Mouse (Mus musculus): ENCODE data around the gene Foxe1. TPM values are rescaled to one million over a fixed set of nuclear protein-coding genes. Genes with fewer than 3 reads are reported as not detected.

Foxe1 gene
- not detected in 2 replicates for polyA plus RNA-seq (2012; rRNA removed)

- TF ChIP-seq POLR2A (IDR thresholded peaks at IDR 0.05; ENCODE audit: low read depth, low read length), result no peak
- H3K27ac ChIP-seq (ENCODE audit: insufficient read depth, low read depth, low read length), result no peak within 1 kb of the TSS
- WGBS, result 2% methylated on average over 68 of the region's 70 CpGs
- no peaks in the 10 kb centered on the region for H3K36me3 ChIP-seq (ENCODE audit: control insufficient read depth, insufficient read depth, low read length)
- H3K4me1 ChIP-seq (ENCODE audit: control insufficient read depth, insufficient read depth, low read length), result no peaks in the 10 kb centered on the region
- no peak for DNase-seq
- H3K4me3 ChIP-seq (ENCODE audit: insufficient read depth, low read depth, low read length), result peak within 1 kb of the TSS; percentile 33
- H3K27me3 ChIP-seq (replicated peaks; ENCODE audit: control insufficient read depth, insufficient read depth, low read length), result peaks cover 24% of the 10 kb centered on the region
Observed at GRCm38 (mm10) chr4:46343596-46344260, at the start of gene Foxe1. Gene Foxe1 (plus strand): TSS chr4:46343609.

DNA sequence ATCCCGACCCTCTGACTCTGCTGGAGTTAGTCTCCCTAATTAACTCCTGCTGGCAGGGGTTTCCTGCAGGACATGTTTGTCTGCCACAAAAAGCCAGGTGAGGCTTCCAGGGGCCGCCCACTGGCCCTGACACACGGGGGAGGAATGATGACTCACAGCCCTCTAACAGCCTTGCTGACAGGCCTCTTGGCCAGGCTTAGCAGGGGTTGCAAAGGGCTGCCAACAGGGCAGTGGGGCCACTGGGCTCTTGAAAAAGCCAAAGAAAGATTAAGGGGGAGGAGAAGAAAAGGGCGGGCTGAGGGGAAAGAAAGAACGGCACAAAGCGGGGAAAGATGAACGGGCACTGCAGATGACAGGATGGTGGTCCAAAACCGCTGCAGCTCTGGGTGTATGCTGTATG, 39.3 kb upstream of the Foxe1 start:
- WGBS, result 11% methylated on average over 8 of the region's 8 CpGs
- Histone ChIP-seq H3K36me3 (ENCODE audit: control insufficient read depth, insufficient read depth, low read length) (no peaks in the 10 kb centered on the region), H3K4me1 (ENCODE audit: control insufficient read depth, insufficient read depth, low read length) (0 out of 2 replicates have a peak, but pooled peaks cover 5% of the 10 kb centered on the region), H3K27me3 (replicated peaks; ENCODE audit: control insufficient read depth, insufficient read depth, low read length) (no peaks in the 10 kb centered on the region), H3K4me3 (ENCODE audit: insufficient read depth, low read depth, low read length) (0 out of 2 replicates have a peak overlapping the region, but pooled peaks have one; percentile 19), H3K27ac (ENCODE audit: insufficient read depth, low read depth, low read length) (no peak overlapping the region)
- no peak for TF ChIP-seq POLR2A (IDR thresholded peaks at IDR 0.05; ENCODE audit: low read depth, low read length)
- TF ChIP-seq CTCF (conservative IDR thresholded peaks at IDR 0.05; ENCODE audit: insufficient read depth, insufficient read length, low read depth, low read length), result no peak
- peak; percentile 51 for DNase-seq

GRCm38 (mm10) chr4:46304757-46305384, 38.5 kb upstream of the Foxe1 start:
- peak overlapping the region; percentile 77 for H3K4me3 ChIP-seq (ENCODE audit: insufficient read depth, low read depth, low read length)
- 0 out of 2 replicates have a peak, but pooled peaks cover 5% of the 10 kb centered on the region for H3K4me1 ChIP-seq (ENCODE audit: control insufficient read depth, insufficient read depth, low read length)
- WGBS, result 2% methylated on average over 60 of the region's 78 CpGs
- DNase-seq, result peak; percentile 87
- H3K27me3 ChIP-seq (replicated peaks; ENCODE audit: control insufficient read depth, insufficient read depth, low read length), result no peaks in the 10 kb centered on the region
- H3K36me3 ChIP-seq (ENCODE audit: control insufficient read depth, insufficient read depth, low read length), result no peaks in the 10 kb centered on the region
- TF ChIP-seq CTCF (conservative IDR thresholded peaks at IDR 0.05; ENCODE audit: insufficient read depth, insufficient read length, low read depth, low read length), result 0 out of 2 replicates have a peak, but pooled peaks have one; percentile 21
- no peak for TF ChIP-seq POLR2A (IDR thresholded peaks at IDR 0.05; ENCODE audit: low read depth, low read length)
- H3K27ac ChIP-seq (ENCODE audit: insufficient read depth, low read depth, low read length), result 0 out of 2 replicates have a peak overlapping the region, but pooled peaks have one; percentile 39

DNA sequence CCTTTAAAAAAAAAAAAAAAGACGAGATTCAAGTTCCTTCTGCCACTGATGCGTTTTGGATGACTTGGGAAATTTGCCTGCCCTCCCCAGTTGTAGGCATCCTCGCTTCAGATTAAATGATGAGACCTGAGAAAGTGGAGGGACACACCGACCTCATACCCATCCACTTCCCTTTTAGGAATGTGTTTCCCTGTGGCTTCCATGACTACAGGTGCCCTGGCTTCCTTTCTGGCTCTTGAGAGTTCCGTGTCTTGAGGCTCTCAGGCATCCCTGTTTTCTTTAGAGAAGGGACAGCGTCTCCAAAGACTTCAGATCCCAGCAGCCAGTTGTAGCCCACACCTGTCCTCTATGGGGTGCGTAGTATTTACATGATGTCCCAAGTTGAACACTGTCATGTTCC, 38.0 kb upstream of the Foxe1 start:
- Histone ChIP-seq H3K36me3 (ENCODE audit: control insufficient read depth, insufficient read depth, low read length) (no peaks in the 10 kb centered on the region), H3K4me1 (ENCODE audit: control insufficient read depth, insufficient read depth, low read length) (0 out of 2 replicates have a peak, but pooled peaks cover 5% of the 10 kb centered on the region), H3K27ac (ENCODE audit: insufficient read depth, low read depth, low read length) (no peak overlapping the region), H3K4me3 (ENCODE audit: insufficient read depth, low read depth, low read length) (no peak overlapping the region), H3K27me3 (replicated peaks; ENCODE audit: control insufficient read depth, insufficient read depth, low read length) (no peaks in the 10 kb centered on the region)
- no peak for DNase-seq
- WGBS, result 34% methylated on average over 7 of the region's 7 CpGs
- TF ChIP-seq POLR2A (IDR thresholded peaks at IDR 0.05; ENCODE audit: low read depth, low read length), result no peak
- no peak for TF ChIP-seq CTCF (conservative IDR thresholded peaks at IDR 0.05; ENCODE audit: insufficient read depth, insufficient read length, low read depth, low read length)

DNA sequence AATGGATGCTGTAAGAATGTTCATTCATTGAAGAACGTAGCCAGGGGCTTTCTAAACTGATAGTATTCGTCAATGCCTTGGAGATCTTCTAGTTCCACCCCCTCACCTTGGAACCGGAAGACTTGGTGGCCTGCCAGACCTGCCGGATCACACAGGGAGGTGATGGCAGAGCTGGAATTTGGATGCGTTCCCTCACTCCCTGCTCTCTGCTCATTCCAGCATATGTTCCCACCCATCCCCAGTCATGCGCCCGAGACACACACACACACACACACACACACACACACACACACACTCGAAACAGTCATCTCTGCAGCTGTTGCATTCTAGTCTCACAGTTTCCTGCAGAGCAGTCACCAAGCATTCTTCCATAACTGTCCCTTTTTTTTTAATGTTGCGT, 36.1 kb upstream of the Foxe1 start:
- no peaks in the 10 kb centered on the region for H3K27me3 ChIP-seq (replicated peaks; ENCODE audit: control insufficient read depth, insufficient read depth, low read length)
- no peak overlapping the region for H3K4me3 ChIP-seq (ENCODE audit: insufficient read depth, low read depth, low read length)
- H3K27ac ChIP-seq (ENCODE audit: insufficient read depth, low read depth, low read length), result no peak overlapping the region
- H3K4me1 ChIP-seq (ENCODE audit: control insufficient read depth, insufficient read depth, low read length), result 0 out of 2 replicates have a peak, but pooled peaks cover 5% of the 10 kb centered on the region
- TF ChIP-seq CTCF (conservative IDR thresholded peaks at IDR 0.05; ENCODE audit: insufficient read depth, insufficient read length, low read depth, low read length), result no peak
- TF ChIP-seq POLR2A (IDR thresholded peaks at IDR 0.05; ENCODE audit: low read depth, low read length), result no peak
- WGBS, result 44% methylated on average over 9 of the region's 9 CpGs
- DNase-seq, result peak; percentile 76
- no peaks in the 10 kb centered on the region for H3K36me3 ChIP-seq (ENCODE audit: control insufficient read depth, insufficient read depth, low read length)

GRCm38 (mm10) chr4:46307869-46308268, 35.5 kb upstream of the Foxe1 start:
- Histone ChIP-seq H3K36me3 (ENCODE audit: control insufficient read depth, insufficient read depth, low read length) (no peaks in the 10 kb centered on the region), H3K27me3 (replicated peaks; ENCODE audit: control insufficient read depth, insufficient read depth, low read length) (no peaks in the 10 kb centered on the region), H3K27ac (ENCODE audit: insufficient read depth, low read depth, low read length) (no peak overlapping the region), H3K4me1 (ENCODE audit: control insufficient read depth, insufficient read depth, low read length) (0 out of 2 replicates have a peak, but pooled peaks cover 5% of the 10 kb centered on the region), H3K4me3 (ENCODE audit: insufficient read depth, low read depth, low read length) (no peak overlapping the region)
- TF ChIP-seq CTCF (conservative IDR thresholded peaks at IDR 0.05; ENCODE audit: insufficient read depth, insufficient read length, low read depth, low read length) (no peak), POLR2A (IDR thresholded peaks at IDR 0.05; ENCODE audit: low read depth, low read length) (no peak)
- WGBS, result 61% methylated on average over 7 of the region's 7 CpGs
- peak; percentile 34 for DNase-seq

DNA sequence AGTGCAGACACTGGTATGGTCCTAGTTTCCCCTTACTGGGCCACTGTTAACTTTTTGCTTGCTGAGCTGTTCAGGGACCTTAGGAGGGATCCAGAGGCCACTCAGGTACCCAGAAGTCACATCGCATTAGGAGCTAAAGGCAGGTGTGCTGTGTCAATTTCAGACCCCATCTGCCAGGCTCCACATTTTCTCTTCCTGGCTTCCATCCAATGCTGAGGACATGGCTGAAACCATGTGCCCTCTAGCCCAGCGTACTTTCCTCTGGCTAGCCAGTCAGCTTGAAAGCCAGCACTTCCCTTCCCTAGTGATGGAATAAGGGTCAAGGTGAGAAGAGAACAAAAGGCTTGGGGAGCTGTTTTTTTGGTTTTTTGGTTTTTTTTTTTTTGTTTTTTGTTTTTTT, 31.8 kb upstream of the Foxe1 start:
- TF ChIP-seq CTCF (conservative IDR thresholded peaks at IDR 0.05; ENCODE audit: insufficient read depth, insufficient read length, low read depth, low read length), result no peak
- no peak for TF ChIP-seq POLR2A (IDR thresholded peaks at IDR 0.05; ENCODE audit: low read depth, low read length)
- Histone ChIP-seq H3K36me3 (ENCODE audit: control insufficient read depth, insufficient read depth, low read length) (no peaks in the 10 kb centered on the region), H3K27me3 (replicated peaks; ENCODE audit: control insufficient read depth, insufficient read depth, low read length) (no peaks in the 10 kb centered on the region), H3K4me1 (ENCODE audit: control insufficient read depth, insufficient read depth, low read length) (0 out of 2 replicates have a peak, but pooled peaks cover 3% of the 10 kb centered on the region), H3K4me3 (ENCODE audit: insufficient read depth, low read depth, low read length) (no peak overlapping the region), H3K27ac (ENCODE audit: insufficient read depth, low read depth, low read length) (no peak overlapping the region)
- DNase-seq, result no peak
- WGBS, result 66% methylated on average over 2 of the region's 2 CpGs

Measured in kidney, adult 2 months (tissue).